ENCODE assay signal across 9 mouse cellular contexts in the genomic region with DNA sequence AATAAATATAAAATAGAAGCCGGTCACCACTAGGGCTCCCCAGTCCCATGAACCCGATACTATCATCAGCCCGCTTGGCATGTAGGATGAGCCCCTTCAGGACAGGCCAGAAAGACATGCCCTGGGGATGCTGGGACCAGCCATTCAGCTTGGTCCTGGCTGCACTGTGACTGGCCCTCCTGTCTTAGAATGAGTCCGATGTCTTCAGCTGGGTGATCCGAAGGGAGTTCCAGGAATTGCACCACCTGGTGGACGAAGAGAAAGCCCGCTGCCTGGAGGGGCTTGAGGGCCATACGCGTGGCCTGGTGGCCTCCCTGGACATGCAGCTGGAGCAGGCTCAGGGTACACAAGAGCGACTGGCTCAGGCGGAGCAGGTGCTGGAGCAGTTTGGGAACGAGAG. TPM values are rescaled to one million over a fixed set of nuclear protein-coding genes. Genes with fewer than 3 reads are reported as not detected.
DNase-seq lines count a peak whose midpoint lies in the region; TF ChIP-seq lines count a peak whose summit lies in the region.
"Had no signal": no experiment of that assay in that cellular context is flagged by ENCODE, and none has a peak within 500 bp of the region (broad histone marks: within the 10 kb centered on the region; RNA-seq: fewer than 3 reads in every experiment).

No protein-coding gene starts in this region.

- no peak for DNase-seq in layer of hippocampus, adult 2 months (ENCODE audit: low spot score in 2 of 2)
- DNase-seq in layer of hippocampus, adult 9-10 months (ENCODE audit: low spot score) = no peak
- DNase-seq in R1 (ENCODE audit: low read depth, low spot score) = peak; percentile 82
- peak; percentile 70 for DNase-seq in embryonic facial prominence, embryonic 10.5 days (ENCODE audit: low spot score)
- DNase-seq in lung, postnatal 14 days = peak; percentile 22
- no peak for DNase-seq in frontal cortex, postnatal 14 days (ENCODE audit: low spot score in 2 of 2)
- DNase-seq in ovary, adult 18-20 months (ENCODE audit: low spot score) = no peak

- H3K27me3 ChIP-seq in embryonic facial prominence, embryonic 10.5 days (replicated peaks; ENCODE audit: low read depth, poor library complexity, severe bottlenecking) = peaks cover 5% of the 10 kb centered on the region; the same call in 1 of the 2 replicates
- H3K27me3 ChIP-seq: neural tube, embryonic 12.5 days had no signal

- 29% methylated on average over 12 of the region's 12 CpGs for WGBS in embryonic facial prominence, embryonic 10.5 days

- H3K4me1 ChIP-seq in embryonic facial prominence, embryonic 10.5 days = 0 out of 2 replicates have a peak, but pooled peaks cover 3% of the 10 kb centered on the region
- H3K4me1 ChIP-seq: neural tube, embryonic 12.5 days had no signal

- no peaks in the 10 kb centered on the region for H3K36me3 ChIP-seq in embryonic facial prominence, embryonic 10.5 days (replicated peaks)
- H3K36me3 ChIP-seq: neural tube, embryonic 12.5 days had no signal

- no peaks in the 10 kb centered on the region for H3K9me3 ChIP-seq in embryonic facial prominence, embryonic 10.5 days
- H3K9me3 ChIP-seq: neural tube, embryonic 12.5 days had no signal

- H3K4me3 ChIP-seq in layer of hippocampus, adult 2 months = no peak overlapping the region
- no peak overlapping the region for H3K4me3 ChIP-seq in embryonic facial prominence, embryonic 10.5 days
- H3K4me3 ChIP-seq: erythroblast, embryonic 14.5 days; neural tube, embryonic 12.5 days had no signal

- no peak overlapping the region for H3K27ac ChIP-seq in layer of hippocampus, adult 2 months
- no peak overlapping the region for H3K27ac ChIP-seq in embryonic facial prominence, embryonic 10.5 days (replicated peaks)
- H3K27ac ChIP-seq: neural tube, embryonic 12.5 days had no signal

- TF ChIP-seq CTCF in layer of hippocampus, adult 2 months (conservative IDR thresholded peaks at IDR 0.05) = peak; percentile 69

RNA-seq across cellular contexts. Expression of a gene that starts 6.2 kb away (rescaled TPM):
- 10 to 100 TPM; 21.7 to 30.1 TPM for total RNA-seq in layer of hippocampus, adult 2 months (2021)
- 47.9 and 48.0 TPM in 2 replicates for polyA plus RNA-seq in embryonic facial prominence, embryonic 10.5 days (2016; fragmentation: Nextera tagmentation; extraction: Ambion mirVana)

RNA-seq across cellular contexts. Expression of a gene that starts 10.4 kb away (rescaled TPM):
- not detected for total RNA-seq in layer of hippocampus, adult 2 months (2021)
- not detected in 2 replicates for polyA plus RNA-seq in embryonic facial prominence, embryonic 10.5 days (2016; fragmentation: Nextera tagmentation; extraction: Ambion mirVana)
- polyA plus RNA-seq: erythroblast, embryonic 14.5 days; neural tube, embryonic 12.5 days had no signal

RNA-seq across cellular contexts. Expression of a gene that starts 13.7 kb away (rescaled TPM):
- under 1 TPM; 0.47 to 0.51 TPM for total RNA-seq in layer of hippocampus, adult 2 months (2021)
- polyA plus RNA-seq in embryonic facial prominence, embryonic 10.5 days (2016; fragmentation: Nextera tagmentation; extraction: Ambion mirVana) = not detected in 2 replicates
- polyA plus RNA-seq: erythroblast, embryonic 14.5 days; neural tube, embryonic 12.5 days had no signal

RNA-seq across cellular contexts. Expression of a gene that starts 30.8 kb away (rescaled TPM):
- total RNA-seq in layer of hippocampus, adult 2 months (2021) = 10 to 100 TPM; 48.3 to 50.2 TPM
- 20.1 and 20.3 TPM in 2 replicates for polyA plus RNA-seq in embryonic facial prominence, embryonic 10.5 days (2016; fragmentation: Nextera tagmentation; extraction: Ambion mirVana)

Comparison
In these comparisons a context has a peak if more than half of its experiments do, and no peak if none do; other contexts are left out.
1. DNase-seq: peak in R1 (single experiment), embryonic facial prominence, embryonic 10.5 days (single experiment) and lung, postnatal 14 days (single experiment); none in layer of hippocampus, adult 2 months (0 of 2), layer of hippocampus, adult 9-10 months (single experiment), frontal cortex, postnatal 14 days (0 of 2) and ovary, adult 18-20 months (single experiment).